Mouse (Mus musculus) hindbrain, embryonic 16.5 days (tissue): ENCODE measurements around the gene Vwf. TPM values are rescaled to one million over a fixed set of nuclear protein-coding genes. Genes with fewer than 3 reads are reported as not detected.

Experiments used
- ATAC-seq: fragments of 200-750 bp; cut with Nextera tagmentation; 2 replicates; pipeline ENCODE4 v1.8.0; 2017; ENCODE audit warnings: moderate TSS enrichment, moderate library complexity
- H3K27ac ChIP-seq: fragments of 300-500 bp; sonication (generic); 2 replicates; pipeline ENCODE4 v1.5.1; 2014; ENCODE audit warnings: low read depth, mild to moderate bottlenecking, control low read depth, low read length, moderate library complexity
- H3K27me3 ChIP-seq: fragments of 300-500 bp; sonication (generic); replicated peaks from 2 replicates; pipeline ENCODE4 v1.6.1; 2014; ENCODE audit warnings: low read length; ENCODE audit not compliant: control insufficient read depth, insufficient read depth
- H3K36me3 ChIP-seq: fragments of 300-500 bp; sonication (generic); 2 replicates; pipeline ENCODE4 v1.6.1; 2014; ENCODE audit warnings: mild to moderate bottlenecking, low read length, moderate library complexity, mixed read lengths; ENCODE audit not compliant: control insufficient read depth, insufficient read depth
- H3K4me1 ChIP-seq: fragments of 300-500 bp; sonication (generic); 2 replicates; pipeline ENCODE4 v1.6.1; 2014; ENCODE audit warnings: low read depth, low read length; ENCODE audit not compliant: control insufficient read depth, insufficient read depth
- H3K4me2 ChIP-seq: fragments of 300-500 bp; sonication (generic); 2 replicates; pipeline ENCODE4 v1.6.1; 2014; ENCODE audit warnings: mild to moderate bottlenecking, low read length, control low read depth, moderate library complexity
- H3K4me3 ChIP-seq: fragments of 300-500 bp; sonication (generic); 2 replicates; pipeline ENCODE4 v1.5.1; 2014; ENCODE audit warnings: mild to moderate bottlenecking, low read length, control low read depth, moderate library complexity
- H3K9ac ChIP-seq: fragments of 300-500 bp; sonication (generic); 2 replicates; pipeline ENCODE4 v1.6.1; 2014; ENCODE audit warnings: low read depth, mild to moderate bottlenecking, control low read depth, low read length, moderate library complexity
- H3K9me3 ChIP-seq: fragments of 300-500 bp; sonication (generic); 2 replicates; pipeline ENCODE4 v1.6.1; 2014; ENCODE audit warnings: mild to moderate bottlenecking, low read length, moderate library complexity; ENCODE audit not compliant: control insufficient read depth
- WGBS: fragments of 180-500 bp; shearing (Covaris S2); extraction: QIAGEN DNeasy Blood & Tissue Kit; methylation state at CpG from one replicate; pipeline ENCODE4 v1.1.7; 2014; 5-methylcytosine and 5-hydroxymethylcytosine counted together
- polyA plus RNA-seq: library from polyadenylated mRNA; unstranded; fragments of >200 nt; fragmentation: Nextera tagmentation; extraction: Ambion mirVana; gene quantifications from 2 replicates; pipeline ENCODE4 v1.2.1, GENCODE M21; 2015

Vwf gene
- polyA plus RNA-seq, 1 experiment from 2014 or later, result 12.9 TPM

DNA sequence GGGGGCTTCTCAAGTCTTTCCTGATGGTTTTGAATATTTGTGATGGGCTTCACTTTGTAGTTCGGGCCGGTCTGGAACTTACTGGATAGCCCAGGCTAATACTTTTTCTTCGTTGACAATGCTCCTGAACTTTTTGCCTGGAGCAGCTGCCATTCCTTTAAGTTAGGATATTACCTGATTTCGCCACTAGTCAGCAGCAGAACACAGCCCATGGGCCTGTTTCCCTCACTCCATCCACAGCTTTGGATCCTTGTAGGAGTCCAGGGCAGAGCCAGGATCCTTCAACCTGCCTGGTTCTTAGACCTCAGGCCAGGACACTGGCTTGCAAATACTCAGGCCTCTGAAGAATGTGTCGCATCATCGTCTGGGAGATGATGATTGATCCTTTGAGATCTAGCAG is 74.2 kb downstream of the Vwf start:
- Histone ChIP-seq H3K4me1 (no peaks in the 10 kb centered on the region), H3K9me3 (no peaks in the 10 kb centered on the region), H3K9ac (no peak overlapping the region), H3K4me3 (no peak overlapping the region), H3K27me3 (no peaks in the 10 kb centered on the region), H3K27ac (no peak overlapping the region), H3K4me2 (no peak overlapping the region), H3K36me3 (no peaks in the 10 kb centered on the region)
- WGBS, result 38% methylated on average over 6 of the region's 6 CpGs
- ATAC-seq, result peak; percentile 82; the same call in 1 of the 2 replicates

DNA sequence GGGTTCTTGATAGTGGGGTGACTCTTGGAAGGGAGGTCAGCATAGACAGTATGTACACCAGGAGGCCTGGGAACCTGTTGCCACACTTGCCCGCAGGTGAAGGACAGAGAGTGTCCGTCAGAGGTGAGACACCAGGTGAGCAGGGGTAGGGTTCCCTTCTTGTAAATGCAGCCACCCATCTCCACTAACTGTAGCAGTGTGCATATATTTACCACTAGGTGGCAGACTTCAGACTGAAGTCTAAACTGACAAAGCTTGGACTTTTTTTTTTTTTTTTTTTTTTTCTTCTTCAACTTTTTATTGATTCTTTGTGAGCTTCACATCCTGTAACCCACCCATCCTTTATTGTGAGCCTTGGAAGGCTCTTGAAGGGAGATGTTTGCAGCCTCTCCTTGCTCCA is 75.9 kb downstream of the Vwf start:
- H3K9me3 ChIP-seq, result no peaks in the 10 kb centered on the region
- no peak for ATAC-seq
- no peaks in the 10 kb centered on the region for H3K4me1 ChIP-seq
- H3K4me2 ChIP-seq, result no peak overlapping the region
- 75% methylated on average over 2 of the region's 2 CpGs for WGBS
- H3K4me3 ChIP-seq, result no peak overlapping the region
- no peak overlapping the region for H3K9ac ChIP-seq
- H3K27ac ChIP-seq, result no peak overlapping the region
- H3K36me3 ChIP-seq, result no peaks in the 10 kb centered on the region
- H3K27me3 ChIP-seq, result no peaks in the 10 kb centered on the region

DNA sequence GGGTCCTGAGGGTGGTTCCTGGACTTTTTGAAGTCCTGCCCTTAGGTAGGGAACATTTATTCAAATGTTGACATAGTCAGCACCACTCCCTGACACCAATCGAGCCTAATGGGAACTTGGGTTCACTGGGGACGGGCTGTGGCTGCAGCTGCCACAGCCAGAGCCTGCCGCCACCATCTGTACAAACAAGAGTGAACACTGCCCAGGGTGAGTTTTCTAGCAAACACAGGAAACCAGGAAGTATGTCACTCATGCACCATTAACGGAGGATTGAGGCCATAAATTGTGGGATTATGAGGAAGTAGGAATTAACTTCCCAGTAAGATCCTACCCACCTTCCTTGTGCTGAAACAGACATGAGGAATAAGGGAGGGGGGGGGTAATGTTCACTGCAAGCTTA is 93.9 kb downstream of the Vwf start:
- Histone ChIP-seq H3K4me1 (no peaks in the 10 kb centered on the region), H3K9ac (no peak overlapping the region), H3K27ac (no peak overlapping the region), H3K4me3 (no peak overlapping the region), H3K27me3 (no peaks in the 10 kb centered on the region), H3K4me2 (no peak overlapping the region), H3K36me3 (no peaks in the 10 kb centered on the region), H3K9me3 (no peaks in the 10 kb centered on the region)
- ATAC-seq, result no peak
- 83% methylated on average over 4 of the region's 4 CpGs for WGBS

DNA sequence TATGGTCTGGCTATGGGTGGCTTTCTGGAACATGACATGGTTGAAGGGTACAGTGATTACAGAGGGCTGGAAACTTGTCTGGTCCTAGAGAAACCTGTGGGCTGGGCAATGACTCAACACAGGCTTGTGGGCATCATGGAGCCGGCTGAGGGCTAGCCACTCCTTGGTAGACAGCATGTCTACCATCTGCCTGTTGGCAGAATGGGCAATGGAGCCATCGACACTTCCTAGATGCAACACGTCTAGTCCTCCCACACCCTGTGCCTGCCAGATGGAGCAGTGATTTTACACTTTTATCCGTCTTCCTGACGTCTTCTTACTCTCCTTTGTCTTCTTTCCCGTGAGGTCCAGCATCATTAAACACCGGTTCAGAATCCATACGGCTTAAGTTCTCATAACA is 94.6 kb downstream of the Vwf start:
- Histone ChIP-seq H3K27ac (no peak overlapping the region), H3K4me1 (no peaks in the 10 kb centered on the region), H3K4me3 (no peak overlapping the region), H3K27me3 (no peaks in the 10 kb centered on the region), H3K9me3 (no peaks in the 10 kb centered on the region), H3K4me2 (no peak overlapping the region), H3K36me3 (no peaks in the 10 kb centered on the region), H3K9ac (no peak overlapping the region)
- 73% methylated on average over 8 of the region's 8 CpGs for WGBS
- ATAC-seq, result no peak

DNA sequence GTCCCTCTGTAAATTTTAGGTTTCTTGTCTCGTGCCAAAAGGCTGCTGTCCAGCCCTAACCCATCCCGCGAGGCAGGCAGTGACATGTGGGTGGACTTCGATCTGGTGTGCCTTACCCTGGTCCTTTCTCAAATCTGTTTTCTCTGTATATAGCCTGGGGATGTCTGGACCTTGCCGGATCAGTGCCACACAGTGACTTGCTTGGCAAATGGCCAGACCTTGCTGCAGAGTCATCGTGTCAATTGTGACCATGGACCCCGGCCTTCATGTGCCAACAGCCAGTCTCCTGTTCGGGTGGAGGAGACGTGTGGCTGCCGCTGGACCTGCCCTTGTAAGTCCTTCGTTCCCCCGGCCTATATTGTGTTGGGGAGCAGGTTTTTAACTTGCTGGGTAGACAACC is 102.4 kb downstream of the Vwf start:
- no peak for ATAC-seq
- H3K4me3 ChIP-seq, result no peak overlapping the region
- H3K27ac ChIP-seq, result no peak overlapping the region
- H3K36me3 ChIP-seq, result no peaks in the 10 kb centered on the region
- H3K4me2 ChIP-seq, result no peak overlapping the region
- no peaks in the 10 kb centered on the region for H3K9me3 ChIP-seq
- WGBS, result 85% methylated on average over 12 of the region's 12 CpGs
- no peaks in the 10 kb centered on the region for H3K27me3 ChIP-seq
- H3K4me1 ChIP-seq, result no peaks in the 10 kb centered on the region
- H3K9ac ChIP-seq, result no peak overlapping the region

DNA sequence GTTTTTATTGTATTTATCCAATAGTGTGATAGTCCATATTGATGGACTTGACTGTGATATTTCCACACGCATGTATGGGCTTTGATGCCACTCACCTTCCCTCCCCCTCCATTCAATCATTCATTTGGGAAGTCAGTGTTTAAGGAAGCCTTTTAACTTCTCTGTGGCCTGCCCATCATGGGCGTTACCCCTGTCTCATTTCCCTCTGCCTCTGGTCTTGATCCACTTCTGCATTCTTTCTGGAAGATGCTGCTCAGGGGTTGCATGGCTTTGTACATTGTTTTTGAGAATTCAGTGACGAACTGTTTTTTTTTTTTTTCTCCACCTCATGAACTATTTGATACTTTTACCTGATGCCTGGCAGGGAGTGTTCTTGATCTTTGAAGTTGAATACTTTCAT is 104.8 kb downstream of the Vwf start:
- H3K36me3 ChIP-seq, result no peaks in the 10 kb centered on the region
- no peaks in the 10 kb centered on the region for H3K4me1 ChIP-seq
- no peak for ATAC-seq
- H3K27me3 ChIP-seq, result no peaks in the 10 kb centered on the region
- H3K4me2 ChIP-seq, result no peak overlapping the region
- no peaks in the 10 kb centered on the region for H3K9me3 ChIP-seq
- 87% methylated on average over 3 of the region's 3 CpGs for WGBS
- H3K9ac ChIP-seq, result no peak overlapping the region
- H3K27ac ChIP-seq, result no peak overlapping the region
- H3K4me3 ChIP-seq, result no peak overlapping the region

DNA sequence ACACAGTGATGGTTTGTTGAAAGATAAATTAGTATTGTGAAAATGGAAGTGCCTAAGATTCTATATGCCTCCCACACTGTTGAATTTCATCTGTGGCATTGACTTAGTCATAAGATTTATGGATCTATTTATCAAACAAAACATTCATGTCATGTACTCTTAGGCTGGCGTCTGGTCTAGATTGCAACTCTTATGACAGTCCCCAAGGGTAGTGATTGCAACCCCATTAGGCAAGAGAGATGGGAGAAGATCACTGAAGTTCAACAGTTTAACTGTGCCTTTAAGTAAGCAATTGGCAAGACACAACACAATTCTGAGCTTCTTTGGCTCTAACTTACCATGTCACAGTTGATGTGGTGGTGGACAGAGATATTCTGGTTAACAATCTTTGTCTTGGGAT is 106.8 kb downstream of the Vwf start:
- H3K4me3 ChIP-seq, result no peak overlapping the region
- WGBS, result 83% methylated on average over 1 of the region's 1 CpGs
- no peak for ATAC-seq

DNA sequence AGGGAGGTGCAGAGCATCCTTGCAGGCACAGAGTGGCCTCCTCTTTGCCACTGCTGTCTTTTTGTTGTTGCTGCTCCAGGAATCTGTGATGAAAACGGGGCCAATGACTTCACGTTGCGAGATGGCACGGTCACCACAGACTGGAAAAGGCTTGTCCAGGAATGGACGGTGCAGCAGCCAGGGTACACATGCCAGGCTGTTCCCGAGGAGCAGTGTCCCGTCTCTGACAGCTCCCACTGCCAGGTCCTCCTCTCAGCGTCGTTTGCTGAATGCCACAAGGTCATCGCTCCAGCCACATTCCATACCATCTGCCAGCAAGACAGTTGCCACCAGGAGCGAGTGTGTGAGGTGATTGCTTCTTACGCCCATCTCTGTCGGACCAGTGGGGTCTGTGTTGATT is 110.3 kb downstream of the Vwf start:
- no peaks in the 10 kb centered on the region for H3K9me3 ChIP-seq
- no peak overlapping the region for H3K4me3 ChIP-seq
- no peaks in the 10 kb centered on the region for H3K36me3 ChIP-seq
- H3K27ac ChIP-seq, result no peak overlapping the region
- H3K4me1 ChIP-seq, result no peaks in the 10 kb centered on the region
- H3K27me3 ChIP-seq, result no peaks in the 10 kb centered on the region
- 83% methylated on average over 13 of the region's 13 CpGs for WGBS
- no peak overlapping the region for H3K9ac ChIP-seq
- H3K4me2 ChIP-seq, result no peak overlapping the region
- ATAC-seq, result no peak

More for the DNA sequence above, 106.8 kb downstream of the Vwf start:
- no peak overlapping the region for H3K27ac ChIP-seq
- H3K27me3 ChIP-seq, result no peaks in the 10 kb centered on the region
- no peak overlapping the region for H3K9ac ChIP-seq
- H3K9me3 ChIP-seq, result no peaks in the 10 kb centered on the region
- H3K4me1 ChIP-seq, result no peaks in the 10 kb centered on the region
- no peaks in the 10 kb centered on the region for H3K36me3 ChIP-seq
- H3K4me2 ChIP-seq, result no peak overlapping the region

DNA sequence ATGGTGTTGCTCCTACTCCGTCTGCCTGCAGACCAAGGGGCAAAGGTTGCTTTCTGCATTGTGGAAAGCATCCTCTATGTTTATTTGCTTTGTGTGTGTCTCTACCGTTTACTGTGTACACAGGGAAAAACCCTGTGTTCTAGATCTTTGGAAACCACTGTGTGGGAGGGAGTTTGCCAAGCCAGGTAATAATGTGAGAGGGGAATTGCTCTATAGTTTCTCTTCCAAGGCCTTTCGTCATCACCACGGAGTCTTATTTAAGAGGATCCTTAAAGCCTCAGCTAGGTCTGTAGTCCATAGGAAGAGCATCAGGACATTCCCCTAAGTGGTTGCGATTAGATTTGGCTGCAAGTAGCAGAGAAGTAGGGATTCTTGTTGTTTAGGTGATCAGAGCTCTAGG is 111.4 kb downstream of the Vwf start:
- Histone ChIP-seq H3K9me3 (no peaks in the 10 kb centered on the region), H3K4me2 (no peak overlapping the region), H3K4me1 (no peaks in the 10 kb centered on the region), H3K27ac (no peak overlapping the region), H3K9ac (no peak overlapping the region), H3K36me3 (no peaks in the 10 kb centered on the region), H3K27me3 (no peaks in the 10 kb centered on the region), H3K4me3 (no peak overlapping the region)
- 90% methylated on average over 5 of the region's 5 CpGs for WGBS
- no peak for ATAC-seq
